Mouse (Mus musculus): ENCODE data around the gene Prss27.

Gene Prss27

GRCm38 (mm10) chr17:24037844-24038243 is at the start of gene Prss27:
TSS of gene Prss27 (plus strand) at chr17:24038144.
- no peak for DNase-seq (ENCODE audit: low read depth, low spot score)

DNA sequence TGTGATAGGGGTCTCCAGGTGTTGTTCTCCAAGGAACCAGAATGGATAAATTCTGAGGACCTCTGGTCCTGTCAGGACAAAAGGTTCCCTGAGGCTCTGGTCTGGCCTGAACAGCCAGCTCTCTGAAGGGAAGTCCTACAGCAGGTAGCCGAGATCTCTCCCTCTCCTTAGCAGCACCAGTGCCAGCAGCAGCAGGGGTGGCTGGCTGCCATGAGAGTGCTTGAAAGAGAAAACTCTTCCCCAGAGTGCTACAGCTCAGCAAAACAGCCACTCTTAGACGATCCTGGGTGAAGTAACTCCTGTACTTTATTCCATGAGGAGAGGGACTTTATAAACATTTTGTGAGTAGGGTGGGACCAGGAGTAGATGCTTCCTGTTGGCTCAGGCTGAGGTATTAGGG is 48.1 kb upstream of the Prss27 start:
- no peak for DNase-seq (ENCODE audit: low read depth, low spot score)

DNA sequence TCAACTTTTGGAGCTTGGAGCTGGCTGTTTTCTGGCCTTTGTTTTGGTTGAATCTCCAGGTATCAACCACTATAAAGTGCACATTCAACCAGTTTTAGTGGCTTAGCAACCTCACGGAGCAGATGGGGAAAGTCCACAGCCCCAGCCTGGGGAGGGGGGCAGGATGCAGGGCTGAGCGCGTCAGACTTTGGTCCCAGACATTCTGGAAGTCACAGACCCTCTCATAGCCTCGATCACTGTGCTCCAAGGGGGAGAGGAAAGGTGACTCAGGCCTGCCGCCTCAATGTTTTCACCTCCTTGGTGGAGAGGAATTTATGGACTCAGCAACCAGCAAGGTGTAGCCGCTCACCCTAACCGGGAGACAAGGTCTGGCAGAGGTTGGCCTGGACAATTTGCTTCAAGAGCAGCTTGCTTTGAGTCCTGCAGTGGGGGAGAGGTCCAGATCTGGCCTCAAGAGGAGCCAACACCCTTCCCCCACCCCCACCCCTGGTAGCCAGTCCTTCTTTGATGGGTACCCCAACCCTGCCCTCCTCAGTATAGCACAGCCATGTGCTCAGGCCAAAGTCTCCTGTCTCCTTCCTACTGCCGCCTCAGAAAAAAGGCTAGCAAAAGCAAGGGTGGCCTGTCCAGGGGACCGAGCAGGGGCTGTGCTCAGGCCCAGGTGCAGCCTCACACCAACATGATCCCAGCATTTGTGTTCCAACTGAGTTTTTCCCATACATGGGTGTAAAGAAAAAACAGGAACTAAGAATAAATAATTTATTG is 45.0 kb upstream of the Prss27 start:
- no peak for DNase-seq (ENCODE audit: low read depth, low spot score)

DNA sequence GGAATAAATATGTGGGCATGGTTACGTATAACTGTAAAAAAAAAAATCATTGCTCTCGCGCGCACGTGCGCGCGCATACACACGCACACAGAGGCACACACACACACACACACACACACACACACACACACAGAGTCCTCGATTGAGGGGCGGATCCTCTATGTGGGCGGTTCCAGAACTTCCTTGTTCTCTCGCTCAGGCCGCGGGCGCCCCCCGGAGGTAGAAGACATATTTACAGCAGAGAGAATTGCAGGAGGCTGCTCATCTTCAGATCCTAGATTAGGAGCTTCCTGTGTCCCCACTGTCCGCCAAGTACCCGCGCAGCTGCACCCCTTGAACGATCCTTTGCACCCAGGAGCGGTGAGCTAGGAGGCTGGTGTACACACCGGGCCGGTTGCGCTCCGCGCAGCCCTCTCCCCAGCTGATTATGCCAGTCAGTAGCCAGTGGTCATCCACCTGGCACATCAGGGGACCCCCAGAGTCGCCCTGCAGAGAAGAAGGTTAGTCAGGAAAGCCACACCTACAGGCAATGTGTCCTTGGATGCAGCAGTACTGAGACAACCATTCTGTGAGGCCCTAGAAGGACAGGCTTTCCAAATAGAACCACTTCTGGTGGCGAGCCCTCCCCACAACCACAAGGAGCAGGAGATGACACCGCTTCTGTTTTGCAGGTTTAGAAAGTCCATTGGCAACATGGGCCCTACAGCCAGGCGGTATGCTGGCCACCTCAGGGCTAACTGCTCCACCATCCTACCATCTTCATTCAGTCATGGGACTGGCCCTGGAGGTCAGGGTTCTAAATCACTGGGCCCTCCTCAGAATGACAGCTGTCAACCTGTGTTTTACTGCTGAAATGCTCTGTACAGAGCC is 44.1 kb upstream of the Prss27 start:
- peak; percentile 85 for DNase-seq (ENCODE audit: low read depth, low spot score)

DNA sequence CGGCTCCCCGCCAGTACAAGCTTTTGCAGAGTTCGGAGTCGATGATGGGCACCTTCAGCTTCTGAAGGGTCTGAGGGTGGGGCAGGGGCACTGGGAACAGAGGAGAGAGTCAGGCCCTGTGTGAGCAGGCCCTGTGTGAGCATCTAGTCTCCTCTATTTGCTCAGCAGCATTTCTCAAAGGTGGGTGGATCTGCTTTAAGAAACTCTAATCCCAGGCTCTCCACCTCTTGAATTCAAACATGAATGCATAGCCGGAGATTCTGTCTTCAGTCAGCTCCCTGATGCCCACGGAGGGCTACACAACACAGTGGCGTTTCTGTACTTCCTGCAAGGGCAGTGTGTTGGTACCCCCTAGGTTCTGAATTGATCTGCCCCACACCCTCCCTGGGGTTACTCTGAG is 43.3 kb upstream of the Prss27 start:
- no peak for DNase-seq (ENCODE audit: low read depth, low spot score)

DNA sequence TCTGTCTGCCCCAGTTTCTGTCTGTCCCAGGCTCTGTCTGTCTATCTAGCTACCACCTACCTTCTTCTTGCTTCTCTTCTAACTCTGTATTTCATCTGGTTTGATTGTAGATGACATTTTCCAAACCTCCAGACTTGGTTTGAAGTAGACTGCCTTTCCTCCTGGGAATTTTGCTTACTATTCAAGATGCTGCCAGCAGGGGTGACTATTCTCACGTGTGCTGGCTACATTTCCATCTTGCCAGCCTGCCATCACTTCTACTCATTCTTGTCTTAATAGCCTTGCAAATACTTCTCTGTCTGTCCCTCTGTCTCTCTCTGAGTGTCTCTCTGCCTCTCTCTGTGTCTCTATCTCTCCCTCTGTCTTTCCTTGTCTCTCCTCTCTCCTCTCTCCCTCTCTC is 42.5 kb upstream of the Prss27 start:
- no peak for DNase-seq (ENCODE audit: low read depth, low spot score)

DNA sequence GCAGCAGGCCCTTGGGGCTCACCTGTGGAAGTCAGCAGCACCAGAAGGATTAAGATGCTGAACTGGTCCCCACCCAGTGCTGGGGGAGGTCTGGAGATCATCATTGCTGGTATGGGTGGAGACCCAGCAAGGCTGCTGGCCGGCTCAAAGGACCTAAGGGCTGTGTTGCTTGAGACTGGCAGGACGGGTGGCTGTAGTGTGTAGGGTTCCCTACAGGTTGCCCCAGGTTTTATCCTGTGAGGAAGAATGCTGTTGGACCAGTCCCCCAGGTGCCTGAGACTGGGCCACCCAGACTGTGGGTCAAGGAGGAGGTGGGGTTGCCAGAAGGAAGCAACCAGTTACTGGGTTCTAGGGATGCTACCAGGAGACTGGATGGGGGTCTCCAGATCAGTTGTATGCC is 40.0 kb upstream of the Prss27 start, which contains the start of gene Prss22:
Prss22 (minus strand) TSS at position 200 of the 400 bp plus-strand sequence.
- no peak for DNase-seq (ENCODE audit: low read depth, low spot score)

DNA sequence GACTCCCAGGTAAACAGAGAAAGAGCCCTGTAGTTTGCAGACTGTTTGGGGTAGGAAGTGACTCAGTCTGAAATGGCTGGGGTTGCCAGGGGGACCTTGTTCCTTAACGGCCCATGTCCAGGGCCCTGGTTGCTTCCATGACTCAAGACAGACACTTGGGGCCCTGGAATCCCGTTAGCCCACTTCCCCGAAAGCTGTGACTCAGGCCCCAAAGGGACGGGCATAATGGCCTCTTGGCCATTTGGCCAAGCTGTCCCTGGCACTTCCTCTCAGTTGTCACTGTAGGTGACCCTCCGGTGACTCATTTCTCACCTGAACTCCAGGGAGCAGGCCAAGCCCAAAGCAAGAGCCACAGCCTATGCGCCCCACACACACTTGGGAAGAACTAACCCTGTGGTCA is 39.6 kb upstream of the Prss27 start:
- no peak for DNase-seq (ENCODE audit: low read depth, low spot score)

DNA sequence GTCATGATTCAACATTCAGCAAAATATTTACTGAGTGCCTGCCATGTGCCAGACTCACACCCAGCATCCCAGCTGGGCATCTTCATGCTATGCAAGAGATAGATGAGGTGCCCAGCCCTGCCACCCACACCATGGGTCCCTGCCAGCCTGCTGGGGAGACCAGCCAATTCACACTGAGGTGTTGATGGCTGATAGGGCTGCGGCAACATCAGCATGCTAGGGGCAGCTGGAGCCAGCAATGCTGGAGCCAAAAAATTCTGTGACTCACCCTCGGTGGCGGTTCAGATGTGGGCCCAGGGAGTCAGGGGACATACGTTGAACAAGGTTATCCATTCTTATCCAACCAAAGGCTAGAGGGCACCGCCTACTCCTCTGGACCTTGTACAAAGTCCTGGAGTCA is 37.5 kb upstream of the Prss27 start:
- DNase-seq (ENCODE audit: low read depth, low spot score) = no peak

- no peak for DNase-seq (ENCODE audit: low read depth, low spot score)
Observed at GRCm38 (mm10) chr17:24004071-24004665, 33.8 kb upstream of the Prss27 start.

DNA sequence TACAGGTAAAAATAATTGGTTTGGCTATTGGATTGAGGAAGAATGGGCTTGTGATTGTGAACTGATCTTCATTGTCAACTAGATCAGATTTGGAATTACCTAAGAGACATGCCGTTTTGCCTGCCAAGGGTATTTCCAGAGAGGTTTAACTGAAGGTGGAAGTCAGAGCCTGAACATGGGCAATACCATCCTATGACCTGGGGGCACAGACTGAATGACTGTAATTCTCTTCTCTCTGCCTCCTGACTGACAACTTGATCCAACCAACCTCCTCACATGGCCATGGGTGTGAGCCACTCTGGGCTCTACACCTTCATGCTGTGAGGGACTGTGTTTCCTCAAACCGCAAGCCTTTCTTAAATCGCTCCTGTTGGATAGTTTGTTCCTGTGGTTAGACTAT is 32.9 kb upstream of the Prss27 start:
- no peak for DNase-seq (ENCODE audit: low read depth, low spot score)

- DNase-seq (ENCODE audit: low read depth, low spot score) = no peak
Observed at GRCm38 (mm10) chr17:24006930-24007329, 31.0 kb upstream of the Prss27 start.

- DNase-seq (ENCODE audit: low read depth, low spot score) = no peak
Observed at GRCm38 (mm10) chr17:24007391-24007790, 30.6 kb upstream of the Prss27 start.

- DNase-seq (ENCODE audit: low read depth, low spot score) = no peak
Observed at GRCm38 (mm10) chr17:24008105-24008504, 29.8 kb upstream of the Prss27 start.

DNA sequence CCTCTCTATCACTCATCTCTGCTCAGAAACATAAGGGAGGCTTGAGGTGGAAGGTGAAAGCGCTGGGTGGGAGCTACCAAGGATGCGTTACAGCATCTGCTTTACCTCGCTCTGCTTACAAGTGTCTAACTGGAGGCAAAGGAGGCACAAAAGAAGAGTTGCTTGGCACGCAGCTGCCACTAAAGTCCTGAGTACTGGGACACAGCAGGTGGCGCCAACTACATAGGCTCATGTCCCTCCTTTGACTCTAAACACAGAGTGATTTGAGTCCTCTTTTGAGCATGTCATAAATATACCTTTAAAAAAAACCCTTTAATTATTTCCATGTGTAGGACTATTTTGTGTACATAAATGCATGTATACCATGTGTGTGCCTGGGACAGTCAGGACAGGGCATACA is 28.3 kb upstream of the Prss27 start:
- DNase-seq (ENCODE audit: low read depth, low spot score) = no peak

DNA sequence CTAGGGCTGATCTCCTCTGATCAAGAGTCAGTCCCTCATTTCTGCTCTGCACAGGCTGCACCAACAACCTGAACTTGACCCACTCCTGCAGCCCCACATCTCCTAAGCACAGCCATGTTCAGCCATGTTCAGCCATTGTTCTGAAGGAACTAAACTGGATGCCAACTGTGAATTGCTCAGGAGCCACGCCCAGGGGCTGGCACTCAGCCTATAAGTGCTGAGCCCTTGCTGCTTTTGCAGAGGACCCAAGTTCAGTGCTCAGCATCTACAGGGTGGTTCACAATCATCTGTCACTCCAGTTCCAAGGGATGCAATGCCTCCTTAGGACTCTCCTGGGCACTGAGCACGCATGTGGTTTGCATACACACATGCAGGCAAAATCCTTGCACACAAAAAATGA is 25.0 kb upstream of the Prss27 start:
- DNase-seq (ENCODE audit: low read depth, low spot score) = no peak

DNA sequence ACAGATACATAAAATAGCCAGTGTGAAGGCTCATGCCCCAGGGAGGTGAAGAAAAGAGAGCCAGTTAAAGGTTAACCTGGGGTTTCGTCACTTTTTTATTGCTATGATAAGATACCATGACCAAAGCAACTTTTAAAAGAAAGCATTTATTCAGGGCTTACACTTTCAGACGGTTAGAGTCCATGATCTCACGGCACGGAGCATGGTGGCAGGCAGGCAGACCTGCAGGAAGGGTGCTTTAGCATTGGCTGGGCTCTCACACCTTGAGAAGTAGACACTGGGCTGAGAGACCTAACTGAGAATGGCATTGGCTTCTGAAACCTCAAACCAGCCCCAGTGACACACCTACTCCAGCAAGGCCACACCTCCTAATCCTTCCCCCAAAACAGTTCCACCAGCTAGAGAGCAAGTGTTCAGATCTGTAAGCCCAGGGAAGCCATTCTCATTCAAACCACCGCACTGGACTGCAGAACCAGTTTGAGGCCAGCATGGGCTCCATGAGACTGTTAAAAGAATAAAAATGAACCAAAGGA is 23.4 kb upstream of the Prss27 start:
- no peak for DNase-seq (ENCODE audit: low read depth, low spot score)

DNA sequence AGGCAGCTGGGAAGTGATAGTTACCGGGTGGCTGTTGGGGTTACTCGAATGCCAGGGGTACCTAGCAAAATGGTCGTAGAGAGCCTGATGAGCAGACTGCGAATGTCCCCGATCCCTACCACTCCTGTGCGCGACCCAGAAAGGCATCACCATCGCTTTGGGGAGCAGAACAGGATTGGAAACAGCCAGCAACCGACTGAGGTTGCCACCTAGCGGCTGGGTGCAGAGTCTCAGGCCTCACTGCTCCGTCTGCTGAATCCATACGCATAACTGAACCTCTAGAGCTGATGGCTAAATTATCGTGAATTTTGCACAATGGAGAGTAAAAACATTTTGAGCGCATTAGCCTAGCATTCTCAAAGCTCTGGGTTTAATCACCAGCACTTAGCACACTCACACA is 22.2 kb upstream of the Prss27 start:
- DNase-seq (ENCODE audit: low read depth, low spot score) = no peak

DNA sequence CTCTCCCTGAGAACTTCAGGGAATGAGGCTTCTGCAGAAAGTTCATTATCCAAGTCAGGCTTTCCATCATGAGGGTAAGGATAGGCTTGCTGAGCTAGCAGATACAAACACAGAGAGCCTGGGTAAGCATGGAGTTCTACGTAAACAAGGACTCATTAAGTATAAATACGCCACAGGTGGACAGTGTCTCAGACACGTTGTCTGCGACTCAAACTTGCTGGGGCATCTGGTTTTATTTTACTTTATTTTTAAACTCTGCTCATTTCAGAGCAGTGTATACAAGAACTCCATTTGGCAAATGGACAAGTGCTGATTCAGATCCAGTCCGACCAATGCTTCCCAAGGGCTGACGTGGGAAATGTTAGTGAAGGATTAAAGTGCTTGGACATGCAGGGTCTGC is 17.2 kb upstream of the Prss27 start:
- no peak for DNase-seq (ENCODE audit: low read depth, low spot score)

DNA sequence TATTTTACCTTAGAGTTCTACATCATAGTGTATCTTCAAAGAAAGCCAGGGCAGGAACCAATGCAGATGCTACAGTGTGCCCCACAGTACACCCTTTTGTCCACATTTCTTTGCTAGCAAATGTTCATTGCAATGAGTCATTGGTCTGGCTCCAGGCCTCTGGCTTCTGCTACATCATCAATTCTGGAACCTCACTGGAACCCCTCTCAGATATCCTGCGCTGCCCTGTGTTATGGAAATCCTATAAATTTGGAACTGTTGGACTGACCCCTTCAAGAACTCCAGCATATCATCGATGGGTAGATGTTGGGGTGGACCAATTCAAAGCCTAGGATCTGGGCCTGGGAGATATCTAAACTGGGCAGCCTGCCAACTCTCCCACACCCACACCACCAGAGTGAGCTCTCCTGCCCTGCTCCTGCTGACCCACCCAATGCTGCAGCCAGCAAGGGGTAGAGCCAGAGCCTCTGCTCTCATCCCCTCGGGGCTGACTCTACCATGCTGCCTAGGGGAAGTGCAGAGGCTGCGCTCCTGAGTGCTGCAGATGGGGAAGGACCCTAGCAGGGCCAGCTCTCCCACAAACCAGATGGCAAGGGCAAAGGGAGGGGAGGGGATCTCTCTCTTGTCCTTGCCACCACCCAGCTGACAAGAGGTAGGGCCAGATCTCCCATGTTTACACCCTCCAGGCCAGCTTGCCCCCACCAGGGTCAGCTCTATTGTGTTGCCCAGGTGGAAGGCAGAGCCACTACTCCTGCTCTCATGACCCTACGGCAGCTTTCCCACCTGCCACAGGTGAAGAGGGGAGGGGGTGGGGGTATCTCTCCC is 16.4 kb upstream of the Prss27 start:
- no peak for DNase-seq (ENCODE audit: low read depth, low spot score)

DNA sequence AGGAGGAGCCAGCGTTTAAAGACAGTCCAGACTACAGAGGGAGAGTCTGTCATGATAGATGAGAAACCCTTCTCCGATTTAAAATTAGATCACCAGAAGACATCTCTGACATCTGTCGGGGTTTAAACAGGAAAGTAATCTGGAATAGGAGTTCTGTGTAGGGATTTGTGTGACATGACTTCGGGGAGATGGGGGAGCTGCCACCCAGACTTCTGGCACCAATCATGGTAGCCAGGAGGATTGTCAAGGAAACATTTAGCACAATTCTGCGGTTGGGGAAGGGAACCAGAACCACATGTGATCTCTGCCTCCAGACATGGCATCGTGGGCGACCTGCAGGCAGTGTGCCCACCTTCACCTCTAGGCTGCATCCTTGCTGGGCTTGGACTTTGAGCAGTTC is 8.5 kb upstream of the Prss27 start:
- no peak for DNase-seq (ENCODE audit: low read depth, low spot score)
